ENCODE assay signal across 8 mouse cellular contexts in the genomic region with DNA sequence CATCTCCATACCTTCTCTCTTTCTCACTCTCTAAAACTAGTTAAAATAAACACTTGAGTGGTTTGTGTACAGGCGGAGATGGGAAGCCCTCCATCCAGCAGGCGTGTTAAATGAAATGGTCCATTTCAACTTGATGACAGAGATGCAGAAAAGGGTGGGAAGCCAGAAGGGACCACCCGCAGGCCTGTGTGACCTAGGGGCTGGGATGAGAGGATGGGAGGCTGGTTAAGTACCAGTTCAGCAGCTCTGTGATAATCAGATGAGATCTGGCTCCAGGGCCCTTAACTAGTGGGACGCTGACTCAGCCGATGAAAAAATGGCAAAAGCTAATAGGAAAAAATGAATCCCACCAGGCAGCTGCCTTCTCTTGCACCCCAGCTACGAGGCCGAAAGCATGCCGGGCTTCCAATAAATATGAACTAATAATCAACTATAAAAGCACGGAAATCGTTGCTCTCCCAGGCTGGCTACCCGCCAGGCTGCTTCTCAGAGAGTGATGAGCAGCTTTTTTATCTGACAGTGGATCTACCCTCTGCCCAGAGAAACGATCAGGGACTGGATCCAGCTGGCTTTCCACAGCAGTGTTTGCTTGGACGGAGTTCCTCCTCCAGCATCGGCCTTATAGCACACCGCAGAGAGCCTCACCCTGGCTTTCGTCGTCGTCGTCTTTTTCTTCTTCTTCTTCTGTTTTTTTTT.
A peak's percentile ranks its signal among the peaks of the same experiment; 100 is the strongest.
DNase-seq lines count a peak whose midpoint lies in the region; ATAC-seq and TF ChIP-seq lines count a peak whose summit lies in the region.

No protein-coding gene starts in this region.

- no peaks in the 10 kb centered on the region for H3K36me3 ChIP-seq in forebrain, embryonic 14.5 days (ENCODE audit: control insufficient read depth, insufficient read depth, low read length)
- H3K36me3 ChIP-seq in forebrain, embryonic 11.5 days (ENCODE audit: control insufficient read depth, insufficient read depth, low read length) = no peaks in the 10 kb centered on the region
- no peaks in the 10 kb centered on the region for H3K36me3 ChIP-seq in midbrain, embryonic 15.5 days (replicated peaks)
- H3K36me3 ChIP-seq in thymus, adult 2 months (ENCODE audit: control insufficient read depth, insufficient read depth, low read length) = no peaks in the 10 kb centered on the region

- H3K4me2 ChIP-seq in forebrain, embryonic 14.5 days (ENCODE audit: low read length) = no peak overlapping the region
- no peak overlapping the region for H3K4me2 ChIP-seq in forebrain, embryonic 11.5 days (ENCODE audit: low read depth, low read length, severe bottlenecking)
- no peak overlapping the region for H3K4me2 ChIP-seq in midbrain, embryonic 15.5 days

- no peak overlapping the region for H3K4me3 ChIP-seq in forebrain, embryonic 14.5 days (ENCODE audit: low read depth, low read length)
- H3K4me3 ChIP-seq in forebrain, embryonic 11.5 days (ENCODE audit: low read depth, low read length) = no peak overlapping the region
- no peak overlapping the region for H3K4me3 ChIP-seq in midbrain, embryonic 15.5 days
- no peak overlapping the region for H3K4me3 ChIP-seq in thymus, adult 2 months (ENCODE audit: control insufficient read depth, insufficient read depth, low read length)

- TF ChIP-seq CTCF in thymus, adult 2 months (IDR thresholded peaks at IDR 0.05; ENCODE audit: borderline replicate concordance, control insufficient read depth, extremely low read depth, insufficient read depth, low read length, poor library complexity) = no peak

- peaks cover 6% of the 10 kb centered on the region; the same call in 1 of the 2 replicates for H3K4me1 ChIP-seq in forebrain, embryonic 14.5 days (ENCODE audit: control insufficient read depth, insufficient read depth, low read length)
- 0 out of 2 replicates have a peak, but pooled peaks cover 4% of the 10 kb centered on the region for H3K4me1 ChIP-seq in forebrain, embryonic 11.5 days (replicated peaks; ENCODE audit: control insufficient read depth, insufficient read depth, low read length)
- no peaks in the 10 kb centered on the region for H3K4me1 ChIP-seq in midbrain, embryonic 15.5 days
- no peaks in the 10 kb centered on the region for H3K4me1 ChIP-seq in thymus, adult 2 months (replicated peaks; ENCODE audit: control insufficient read depth, insufficient read depth, low read length)

- no peak for ATAC-seq in forebrain, embryonic 14.5 days
- no peak for ATAC-seq in forebrain, embryonic 11.5 days (replicated peaks; ENCODE audit: low FRiP score)
- ATAC-seq in midbrain, embryonic 15.5 days (replicated peaks) = no peak

- peak; percentile 64 for DNase-seq in forebrain, embryonic 14.5 days (ENCODE audit: low spot score)
- no peak for DNase-seq in forebrain, embryonic 11.5 days (ENCODE audit: low spot score)
- peak; percentile 48 for DNase-seq in testis, postnatal 10 days (ENCODE audit: low spot score)
- no peak for DNase-seq in testis, postnatal 14 days (ENCODE audit: low spot score)
- DNase-seq in kidney, postnatal 14 days = peak; percentile 47
- DNase-seq in right cerebral cortex, postnatal 4 days = peak; percentile 37
- DNase-seq in thymus, adult 2 months = no peak

- TF ChIP-seq POLR2A in thymus, adult 2 months (IDR thresholded peaks at IDR 0.05; ENCODE audit: control insufficient read depth, extremely low read depth, insufficient read depth, low read length, poor library complexity) = no peak

- H3K9ac ChIP-seq in forebrain, embryonic 14.5 days (ENCODE audit: low read length) = no peak overlapping the region
- no peak overlapping the region for H3K9ac ChIP-seq in forebrain, embryonic 11.5 days (ENCODE audit: low read length)
- H3K9ac ChIP-seq in midbrain, embryonic 15.5 days = no peak overlapping the region

- WGBS in forebrain, embryonic 14.5 days = 76% methylated on average over 19 of the region's 19 CpGs
- 91% methylated on average over 19 of the region's 19 CpGs for WGBS in forebrain, embryonic 11.5 days
- WGBS in midbrain, embryonic 15.5 days = 73% methylated on average over 19 of the region's 19 CpGs
- 92% methylated on average over 19 of the region's 19 CpGs for WGBS in thymus, adult 2 months

- H3K27ac ChIP-seq in forebrain, embryonic 14.5 days (ENCODE audit: low read depth, low read length) = 0 out of 2 replicates have a peak overlapping the region, but pooled peaks have one; percentile 6
- no peak overlapping the region for H3K27ac ChIP-seq in forebrain, embryonic 11.5 days (ENCODE audit: low read depth, low read length)
- no peak overlapping the region for H3K27ac ChIP-seq in midbrain, embryonic 15.5 days
- no peak overlapping the region for H3K27ac ChIP-seq in thymus, adult 2 months (ENCODE audit: control insufficient read depth, insufficient read depth, low read length)

- no peaks in the 10 kb centered on the region for H3K27me3 ChIP-seq in forebrain, embryonic 14.5 days (replicated peaks; ENCODE audit: control insufficient read depth, insufficient read depth, low read length)
- no peaks in the 10 kb centered on the region for H3K27me3 ChIP-seq in forebrain, embryonic 11.5 days (ENCODE audit: control insufficient read depth, insufficient read depth, low read length)
- no peaks in the 10 kb centered on the region for H3K27me3 ChIP-seq in midbrain, embryonic 15.5 days (replicated peaks)
- H3K27me3 ChIP-seq in thymus, adult 2 months (ENCODE audit: control insufficient read depth, insufficient read depth, low read length) = no peaks in the 10 kb centered on the region

- no peaks in the 10 kb centered on the region for H3K9me3 ChIP-seq in forebrain, embryonic 14.5 days (replicated peaks; ENCODE audit: control insufficient read depth, low read length)
- no peaks in the 10 kb centered on the region for H3K9me3 ChIP-seq in forebrain, embryonic 11.5 days (ENCODE audit: control insufficient read depth, low read length)
- no peaks in the 10 kb centered on the region for H3K9me3 ChIP-seq in midbrain, embryonic 15.5 days

Comparison
In these comparisons a context has a peak if more than half of its experiments do, and no peak if none do; other contexts are left out.
1. DNase-seq: peak in forebrain, embryonic 14.5 days (single experiment), testis, postnatal 10 days (single experiment), kidney, postnatal 14 days (single experiment) and right cerebral cortex, postnatal 4 days (single experiment); none in forebrain, embryonic 11.5 days (single experiment), testis, postnatal 14 days (single experiment) and thymus, adult 2 months (single experiment).